ENCODE assay signal across 28 mouse cellular contexts in genomic region chr17:83906751-83907537, GRCm38 (mm10). TPM values are rescaled to one million over a fixed set of nuclear protein-coding genes. Genes with fewer than 3 reads are reported as not detected.
DNase-seq lines count a peak whose midpoint lies in the region; ATAC-seq and TF ChIP-seq lines count a peak whose summit lies in the region.
"Had no signal": no experiment of that assay in that cellular context is flagged by ENCODE, and none has a peak within 500 bp of the region (broad histone marks: within the 10 kb centered on the region; RNA-seq: fewer than 3 reads in every experiment).

No protein-coding gene starts in this region.

- WGBS in liver, embryonic 11.5 days: 48% methylated on average over 12 of the region's 12 CpGs
- 93% methylated on average over 12 of the region's 12 CpGs for WGBS in forebrain, embryonic 15.5 days

- TF ChIP-seq EP300 in MEL (IDR thresholded peaks at IDR 0.05; ENCODE audit: low read depth in 1 of 2, low read length in 2 of 2): peak; percentile 78 to 87

- TF ChIP-seq POLR2A in MEL (IDR thresholded peaks at IDR 0.05; ENCODE audit: control insufficient read depth in 1 of 2, insufficient read depth in 1 of 2, low read depth in 1 of 2, low read length in 2 of 2, poor library complexity in 1 of 2): no peak

- H3K36me3 ChIP-seq in liver, embryonic 11.5 days (ENCODE audit: control insufficient read depth, insufficient read depth, low read length): no peaks in the 10 kb centered on the region
- H3K36me3 ChIP-seq in MEL (ENCODE audit: control insufficient read depth in 1 of 2, insufficient read depth in 2 of 2, low read length in 2 of 2): peaks cover 0 to 23% of the 10 kb centered on the region in 2 experiments; a peak in 2 of 4 replicates
- no peaks in the 10 kb centered on the region for H3K36me3 ChIP-seq in forebrain, embryonic 15.5 days
- H3K36me3 ChIP-seq: embryonic facial prominence, embryonic 13.5 days; midbrain, embryonic 15.5 days; neural tube, embryonic 15.5 days had no signal

- no peak for TF ChIP-seq RAD21 in MEL (IDR thresholded peaks at IDR 0.05; ENCODE audit: low read depth, low read length)

- no peak for DNase-seq in liver, embryonic 11.5 days (ENCODE audit: low spot score)
- DNase-seq in liver (no peak), MEL (ENCODE audit: low read depth, low spot score) (peak; percentile 70)
- DNase-seq in induced T-regulatory cell, adult 2 months (ENCODE audit: low read depth): peak; percentile 51
- no peak for DNase-seq in urinary bladder, postnatal 4 days (ENCODE audit: low spot score in 2 of 2)
- no peak for DNase-seq in layer of hippocampus, adult 11-12 months (ENCODE audit: low spot score)
- DNase-seq: adrenal gland, postnatal 10 days; B cell, adult 2 months; cerebellum, adult 9-11 months; forebrain, postnatal 0 days; gastrocnemius, postnatal 10 days; heart, adult 11 months; kidney, adult 2 months; kidney, postnatal 14 days; layer of hippocampus, adult 9-11 months; lung, postnatal 10 days; right cerebral cortex, postnatal 14 days; spleen, adult 18-20 months; thymus, adult 2 months had no signal

- H3K79me2 ChIP-seq in MEL (ENCODE audit: control insufficient read depth, insufficient read depth, low read length, poor library complexity): no peaks in the 10 kb centered on the region

- no peak for TF ChIP-seq CTCF in MEL (IDR thresholded peaks at IDR 0.05 in 2 of 3, conservative IDR thresholded peaks at IDR 0.05 in 1 of 3; ENCODE audit: control insufficient read depth in 1 of 3, insufficient read depth in 1 of 3, low read depth in 2 of 3, low read length in 3 of 3, poor library complexity in 1 of 3, severe bottlenecking in 1 of 3)

- H3K4me3 ChIP-seq in liver, embryonic 11.5 days (ENCODE audit: low read depth, low read length): no peak overlapping the region
- no peak overlapping the region for H3K4me3 ChIP-seq in MEL (ENCODE audit: control insufficient read depth in 1 of 2, insufficient read depth in 1 of 2, low read depth in 2 of 2, low read length in 2 of 2)
- H3K4me3 ChIP-seq in forebrain, embryonic 15.5 days: no peak overlapping the region
- H3K4me3 ChIP-seq: embryonic facial prominence, embryonic 13.5 days; left cerebral cortex, adult 2 months; megakaryocyte, embryonic 14.5 days; midbrain, embryonic 15.5 days; myocyte; neural tube, embryonic 15.5 days had no signal

- H3K9me3 ChIP-seq in liver, embryonic 11.5 days (ENCODE audit: control insufficient read depth, low read length): no peaks in the 10 kb centered on the region
- H3K9me3 ChIP-seq in MEL (replicated peaks; ENCODE audit: insufficient read depth, low read length): no peaks in the 10 kb centered on the region
- H3K9me3 ChIP-seq in forebrain, embryonic 15.5 days: no peaks in the 10 kb centered on the region
- H3K9me3 ChIP-seq: embryonic facial prominence, embryonic 13.5 days; midbrain, embryonic 15.5 days; neural tube, embryonic 15.5 days had no signal

- no peak overlapping the region for H3K27ac ChIP-seq in liver, embryonic 11.5 days (ENCODE audit: low read depth, low read length)
- H3K27ac ChIP-seq in MEL (ENCODE audit: control insufficient read depth, low read depth, low read length): peak overlapping the region; percentile 42; the same call in 1 of the 2 replicates
- H3K27ac ChIP-seq in forebrain, embryonic 15.5 days (replicated peaks): no peak overlapping the region
- H3K27ac ChIP-seq: embryonic facial prominence, embryonic 13.5 days; left cerebral cortex, adult 2 months; midbrain, embryonic 15.5 days; neural tube, embryonic 15.5 days had no signal

- no peak overlapping the region for H3K9ac ChIP-seq in liver, embryonic 11.5 days (ENCODE audit: low read depth, low read length)
- no peak overlapping the region; the same call in 1 of the 2 replicates for H3K9ac ChIP-seq in MEL (ENCODE audit: control insufficient read depth, low read depth, low read length, poor library complexity, severe bottlenecking)
- no peak overlapping the region for H3K9ac ChIP-seq in forebrain, embryonic 15.5 days (replicated peaks)
- H3K9ac ChIP-seq: embryonic facial prominence, embryonic 13.5 days; forebrain, postnatal 0 days; midbrain, embryonic 15.5 days; neural tube, embryonic 15.5 days had no signal

- peaks cover 31% of the 10 kb centered on the region for H3K4me1 ChIP-seq in liver, embryonic 11.5 days (replicated peaks; ENCODE audit: control insufficient read depth, insufficient read depth, low read length)
- peaks cover 2 to 32% of the 10 kb centered on the region in 2 experiments for H3K4me1 ChIP-seq in MEL (ENCODE audit: control insufficient read depth in 1 of 2, insufficient read depth in 2 of 2, low read length in 2 of 2)
- no peaks in the 10 kb centered on the region for H3K4me1 ChIP-seq in forebrain, embryonic 15.5 days
- H3K4me1 ChIP-seq: midbrain, embryonic 15.5 days had no signal

- peak overlapping the region; percentile 45 for H3K4me2 ChIP-seq in liver, embryonic 11.5 days
- H3K4me2 ChIP-seq in forebrain, embryonic 15.5 days (replicated peaks): no peak overlapping the region
- H3K4me2 ChIP-seq: embryonic facial prominence, embryonic 13.5 days; midbrain, embryonic 15.5 days; neural tube, embryonic 15.5 days had no signal

- no peaks in the 10 kb centered on the region for H3K27me3 ChIP-seq in liver, embryonic 11.5 days (replicated peaks; ENCODE audit: control insufficient read depth, insufficient read depth, low read length)
- H3K27me3 ChIP-seq in MEL (ENCODE audit: control insufficient read depth in 1 of 2, insufficient read depth in 2 of 2, low read length in 2 of 2): no peaks in the 10 kb centered on the region
- H3K27me3 ChIP-seq in forebrain, embryonic 15.5 days: no peaks in the 10 kb centered on the region
- H3K27me3 ChIP-seq: embryonic facial prominence, embryonic 13.5 days; midbrain, embryonic 15.5 days; neural tube, embryonic 15.5 days had no signal

- peak; percentile 51; the same call in 1 of the 2 replicates for ATAC-seq in liver, embryonic 11.5 days (replicated peaks; ENCODE audit: low FRiP score)
- peak; percentile 37 for ATAC-seq in megakaryocyte progenitor cell, adult 5-6 weeks (replicated peaks; ENCODE audit: poor library complexity)
- no peak for ATAC-seq in forebrain, embryonic 15.5 days (replicated peaks)
- ATAC-seq: forebrain, postnatal 0 days; midbrain, embryonic 15.5 days had no signal

TF ChIP-seq in MEL, 35 proteins besides CTCF, POLR2A, EP300 and RAD21 (continues in another document):
- TF ChIP-seq ZMIZ1 (IDR thresholded peaks at IDR 0.05; ENCODE audit: low read depth, low read length): no peak
- no peak for TF ChIP-seq MEF2A (IDR thresholded peaks at IDR 0.05; ENCODE audit: extremely low read depth, insufficient replicate concordance, low read depth, low read length, poor library complexity, severe bottlenecking)
- TF ChIP-seq ETS1 (IDR thresholded peaks at IDR 0.05; ENCODE audit: low read depth, low read length): peak; percentile 73
- TF ChIP-seq POLR2AphosphoS5 (IDR thresholded peaks at IDR 0.05; ENCODE audit: borderline replicate concordance, low read depth, low read length): no peak
- no peak for TF ChIP-seq MYC (IDR thresholded peaks at IDR 0.05; ENCODE audit: low read depth, low read length)
- no peak for TF ChIP-seq TBP (IDR thresholded peaks at IDR 0.05; ENCODE audit: low read depth, low read length)
- TF ChIP-seq MAFK (IDR thresholded peaks at IDR 0.05; ENCODE audit: borderline replicate concordance, low read depth, low read length): no peak
- no peak for TF ChIP-seq E2F4 (IDR thresholded peaks at IDR 0.05; ENCODE audit: borderline replicate concordance, low read depth, low read length)
- TF ChIP-seq RCOR1 (IDR thresholded peaks at IDR 0.05; ENCODE audit: low read depth, low read length): peak; percentile 53; the same call in 1 of the 2 replicates
- no peak for TF ChIP-seq ELF1 (IDR thresholded peaks at IDR 0.05; ENCODE audit: low read depth, low read length)
- TF ChIP-seq POLR2AphosphoS2 (IDR thresholded peaks at IDR 0.05; ENCODE audit: low read length): no peak
- no peak for TF ChIP-seq GABPA (IDR thresholded peaks at IDR 0.05; ENCODE audit: low read depth, low read length)
- no peak for TF ChIP-seq MYB (IDR thresholded peaks at IDR 0.05; ENCODE audit: low read depth, low read length)
- TF ChIP-seq USF1 (IDR thresholded peaks at IDR 0.05; ENCODE audit: low read depth, low read length): no peak
- no peak for TF ChIP-seq MXI1 (IDR thresholded peaks at IDR 0.05; ENCODE audit: low read depth, low read length)
- 0 out of 2 replicates have a peak, but pooled peaks have one; percentile 18 for TF ChIP-seq SIN3A (IDR thresholded peaks at IDR 0.05; ENCODE audit: low read length)
- peak; percentile 89 for TF ChIP-seq GATA1 (IDR thresholded peaks at IDR 0.05; ENCODE audit: low read depth, low read length)
- TF ChIP-seq BHLHE40 (IDR thresholded peaks at IDR 0.05; ENCODE audit: borderline replicate concordance, low read depth, low read length): no peak
- TF ChIP-seq UBTF (IDR thresholded peaks at IDR 0.05; ENCODE audit: borderline replicate concordance, insufficient read depth, low read depth, low read length): no peak
- peak; percentile 83 for TF ChIP-seq TCF12 (IDR thresholded peaks at IDR 0.05; ENCODE audit: low read depth, low read length)
- TF ChIP-seq ZKSCAN1 (IDR thresholded peaks at IDR 0.05; ENCODE audit: low read depth, low read length): no peak
- no peak for TF ChIP-seq HCFC1 (IDR thresholded peaks at IDR 0.05; ENCODE audit: low read depth, low read length)
- TF ChIP-seq CHD1 (IDR thresholded peaks at IDR 0.05; ENCODE audit: low read depth, low read length): no peak
- no peak; the same call in 1 of the 2 replicates for TF ChIP-seq ZNF384 (IDR thresholded peaks at IDR 0.05; ENCODE audit: low read depth, low read length)
- no peak for TF ChIP-seq CHD2 (IDR thresholded peaks at IDR 0.05; ENCODE audit: low read length)
- no peak for TF ChIP-seq NRF1 (IDR thresholded peaks at IDR 0.05; ENCODE audit: insufficient read depth, low read depth, low read length, poor library complexity, severe bottlenecking)
- TF ChIP-seq KAT2A (conservative IDR thresholded peaks at IDR 0.05; ENCODE audit: low read depth, low read length): no peak
- TF ChIP-seq TAL1 (IDR thresholded peaks at IDR 0.05; ENCODE audit: low read length): peak; percentile 89
- no peak for TF ChIP-seq ZC3H11A (IDR thresholded peaks at IDR 0.05; ENCODE audit: low read depth, low read length)

RNA-seq across cellular contexts. Expression of gene Haao, which starts 59.2 kb away (rescaled TPM):
- polyA plus RNA-seq in liver, embryonic 11.5 days (2014; fragmentation: Nextera tagmentation; extraction: Ambion mirVana): 4.3 and 4.8 TPM in 2 replicates
- total RNA-seq in MEL (2012; rRNA removed): 1.2 and 1.5 TPM in 2 replicates
- 1 to 10 TPM in 1 of 2 experiments, not detected in 1; 2.8 TPM for polyA plus RNA-seq in MEL (2012; ENCODE audit: insufficient read depth in 1 of 2, insufficient read length in 2 of 2, low read depth in 1 of 2, low replicate concordance in 2 of 2, missing spikeins in 1 of 2)
- total RNA-seq in megakaryocyte progenitor cell, adult 5-6 weeks (2015): 21.6 and 34.9 TPM in 2 replicates
- 22.0 and 22.2 TPM in 2 replicates for total RNA-seq in megakaryocyte progenitor cell, adult 5-6 weeks (2017)
- 0.13 TPM in 1 of 2 replicates, not detected in the other for polyA plus RNA-seq in forebrain, embryonic 15.5 days (2015; fragmentation: Nextera tagmentation; extraction: Ambion mirVana)
- total RNA-seq: forebrain, postnatal 0 days; left cerebral cortex, adult 2 months had no signal
- polyA plus RNA-seq: forebrain, postnatal 0 days; heart, embryonic 14.5 days; midbrain, embryonic 15.5 days; myocyte had no signal

Comparison
In these comparisons a context has a peak if more than half of its experiments do, and no peak if none do; other contexts are left out.
1. DNase-seq: peak in MEL (single experiment) and induced T-regulatory cell, adult 2 months (single experiment); none in liver, embryonic 11.5 days (single experiment), liver (single experiment), urinary bladder, postnatal 4 days (0 of 2) and layer of hippocampus, adult 11-12 months (single experiment).